Mouse (Mus musculus) cortical plate, adult 2 months (tissue): ENCODE data around the gene Vmn1r213.

Source experiments
- CTCF ChIP-seq: fragments of 200-500 bp; IDR thresholded peaks from 2 replicates; pipeline ENCODE4 v1.5.1; 2011; ENCODE audit warnings: mild to moderate bottlenecking, control low read depth, low read length; ENCODE audit not compliant: insufficient read depth; ENCODE audit errors: extremely low read depth
- POLR2A ChIP-seq: fragments of 200-500 bp; IDR thresholded peaks from 2 replicates; pipeline ENCODE4 v1.6.1; 2011; ENCODE audit warnings: mild to moderate bottlenecking, low read length, control low read depth; ENCODE audit not compliant: insufficient read depth; ENCODE audit errors: extremely low read depth

DNA sequence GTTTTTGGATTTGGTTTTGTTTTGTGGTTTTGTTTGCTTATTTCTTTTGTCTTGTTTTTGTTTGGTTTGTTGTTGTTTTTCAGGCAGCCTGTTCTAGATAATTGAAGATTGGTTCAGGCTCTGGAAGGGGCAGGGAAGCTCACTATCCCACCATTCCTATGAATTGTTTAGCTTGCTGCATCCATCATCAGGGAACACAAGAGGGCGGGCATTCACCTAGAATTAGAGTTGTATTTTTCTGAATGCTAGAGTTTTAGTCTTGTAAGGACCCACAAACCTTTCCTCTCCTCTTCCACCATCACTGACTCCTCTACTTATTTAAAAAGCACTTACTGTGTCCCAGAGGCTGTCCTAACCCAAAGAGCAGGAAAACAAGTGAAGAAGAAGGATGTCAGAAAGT is 50.3 kb downstream of the Vmn1r213 start:
- 0 out of 2 replicates have a peak, but pooled peaks have one; percentile 1 for TF ChIP-seq CTCF
- no peak for TF ChIP-seq POLR2A
